Mouse (Mus musculus) G1E (cell line): ENCODE measurements around the gene Slc25a10. TPM values are rescaled to one million over a fixed set of nuclear protein-coding genes. Genes with fewer than 3 reads are reported as not detected.
"Not testable (repeated sequence)": the region's sequence is repeated elsewhere in the genome, so short reads cannot be mapped to it uniquely, and the experiment has no call there.

Experiments used
- ATAC-seq: 2 replicates; pipeline ENCODE4 v1.8.0; 2016; ENCODE audit warnings: mild to moderate bottlenecking; ENCODE audit not compliant: insufficient number of reproducible peaks, poor library complexity, low FRiP score, severe bottlenecking; ENCODE audit errors: extremely low read depth
- DNase-seq: peaks from one replicate; pipeline ENCODE4 v3.0.0; 2012; ENCODE audit warnings: low spot score
- H3K27me3 ChIP-seq: 2 replicates; pipeline ENCODE4 v1.6.1; 2012; ENCODE audit warnings: mild to moderate bottlenecking, low read length, inconsistent platforms; ENCODE audit not compliant: insufficient read depth
- H3K36me3 ChIP-seq: replicated peaks from 2 replicates; pipeline ENCODE3; 2012; ENCODE audit warnings: mild to moderate bottlenecking, inconsistent platforms
- H3K4me1 ChIP-seq: 2 replicates; pipeline ENCODE4 v1.6.1; 2012; ENCODE audit warnings: low read depth, low read length, inconsistent platforms, mixed read lengths; ENCODE audit not compliant: insufficient read depth
- H3K4me3 ChIP-seq: 2 replicates; pipeline ENCODE4 v1.5.1; 2012; ENCODE audit warnings: low read depth, mild to moderate bottlenecking, inconsistent platforms, low read length, moderate library complexity, mixed read lengths
- H3K9me3 ChIP-seq: replicated peaks from 2 replicates; pipeline ENCODE4 v1.6.1; 2012; ENCODE audit warnings: inconsistent platforms
- CTCF ChIP-seq: IDR thresholded peaks from 2 replicates; pipeline ENCODE4 v1.5.1; 2012; ENCODE audit warnings: low read depth, low read length, inconsistent platforms, mixed read lengths
- GATA1 ChIP-seq: IDR thresholded peaks from 2 replicates; pipeline ENCODE4 v1.6.1; 2012; ENCODE audit warnings: borderline replicate concordance, low read length, inconsistent platforms, mixed read lengths
- GATA2 ChIP-seq: IDR thresholded peaks from 2 replicates; pipeline ENCODE4 v1.6.1; 2012; ENCODE audit warnings: low read depth, low read length, inconsistent platforms, borderline replicate concordance
- POLR2AphosphoS5 ChIP-seq: IDR thresholded peaks from 2 replicates; pipeline ENCODE4 v1.6.1; 2012; ENCODE audit warnings: low read depth, low read length, inconsistent platforms; ENCODE audit not compliant: insufficient replicate concordance
- TAL1 ChIP-seq: conservative IDR thresholded peaks from 2 replicates; pipeline ENCODE4 v1.6.1; 2012; ENCODE audit warnings: low read depth, low read length, inconsistent platforms, mixed read lengths
- polyA plus RNA-seq: library from polyadenylated mRNA; stranded (reverse); fragments of >175 nt; gene quantifications from 2 replicates; pipeline ENCODE4 v1.2.3, GENCODE M21; 2012
- total RNA-seq, 2 experiments: library from RNA; stranded (forward) in 1 of 2; stranded (reverse) in 1 of 2; fragments of 200-1000 nt in 1 of 2; fragments of >200 nt in 1 of 2; fragmentation: Nextera tagmentation in 1 of 2; gene quantifications; 2 replicates each; pipeline ENCODE4 v1.2.3; 2014 to 2017

Slc25a10 gene
- total and polyA plus RNA-seq, 3 experiments, result 18.7 to 38.7 (median 22.1) TPM

GRCm38 (mm10) chr11:120512790-120513453, 21.3 kb downstream of the Slc25a10 start:
- H3K4me1 ChIP-seq, result peaks cover 52% of the 10 kb centered on the region
- no peak for ATAC-seq

GRCm38 (mm10) chr11:120514262-120514661, 22.6 kb downstream of the Slc25a10 start:
- not testable (repeated sequence) for H3K27me3 ChIP-seq, H3K36me3 ChIP-seq, DNase-seq, ATAC-seq, H3K4me3 ChIP-seq, H3K9me3 ChIP-seq
- H3K4me1 ChIP-seq, result peaks cover 51% of the 10 kb centered on the region

More at GRCm38 (mm10) chr11:120512790-120513453, 21.3 kb downstream of the Slc25a10 start:
- no peak for DNase-seq
- Histone ChIP-seq H3K36me3 (no peaks in the 10 kb centered on the region), H3K27me3 (peaks cover 3% of the 10 kb centered on the region; the same call in 1 of the 2 replicates), H3K9me3 (no peaks in the 10 kb centered on the region; the same call in 1 of the 2 replicates), H3K4me3 (no peak overlapping the region)
- TF ChIP-seq GATA1 (no peak), POLR2AphosphoS5 (no peak), TAL1 (no peak), GATA2 (no peak), CTCF (no peak)

- no peaks in the 10 kb centered on the region; the same call in 1 of the 2 replicates for H3K9me3 ChIP-seq
- H3K4me1 ChIP-seq, result peaks cover 45% of the 10 kb centered on the region
Measured at GRCm38 (mm10) chr11:120515611-120516010, 24.0 kb downstream of the Slc25a10 start.

GRCm38 (mm10) chr11:120517147-120517546, 25.5 kb downstream of the Slc25a10 start:
- ATAC-seq, result no peak
- no peaks in the 10 kb centered on the region for H3K36me3 ChIP-seq
- TF ChIP-seq TAL1 (no peak), GATA2 (no peak), GATA1 (no peak), CTCF (no peak), POLR2AphosphoS5 (no peak)
- H3K4me1 ChIP-seq, result peaks cover 36% of the 10 kb centered on the region
- no peak for DNase-seq
- H3K4me3 ChIP-seq, result no peak overlapping the region
- H3K27me3 ChIP-seq, result peaks cover 25% of the 10 kb centered on the region
- H3K9me3 ChIP-seq, result no peaks in the 10 kb centered on the region; the same call in 1 of the 2 replicates

More at GRCm38 (mm10) chr11:120515611-120516010, 24.0 kb downstream of the Slc25a10 start:
- peaks cover 14% of the 10 kb centered on the region; the same call in 1 of the 2 replicates for H3K27me3 ChIP-seq
- peak; percentile 45; the same call in 1 of the 2 replicates for ATAC-seq
- DNase-seq, result peak; percentile 54
- no peak overlapping the region for H3K4me3 ChIP-seq
- TF ChIP-seq POLR2AphosphoS5 (no peak), CTCF (peak; percentile 85)
- no peaks in the 10 kb centered on the region for H3K36me3 ChIP-seq

- ATAC-seq, result no peak
- no peak overlapping the region for H3K4me3 ChIP-seq
- peaks cover 33% of the 10 kb centered on the region for H3K4me1 ChIP-seq
Measured at GRCm38 (mm10) chr11:120518027-120518426, 26.4 kb downstream of the Slc25a10 start.

GRCm38 (mm10) chr11:120518558-120518957, 26.9 kb downstream of the Slc25a10 start:
- no peak for DNase-seq
- TF ChIP-seq GATA1 (no peak), GATA2 (no peak), CTCF (no peak), POLR2AphosphoS5 (no peak), TAL1 (no peak)
- peaks cover 30% of the 10 kb centered on the region for H3K4me1 ChIP-seq
- H3K9me3 ChIP-seq, result no peaks in the 10 kb centered on the region; the same call in 1 of the 2 replicates
- H3K27me3 ChIP-seq, result peaks cover 36% of the 10 kb centered on the region
- ATAC-seq, result no peak
- H3K36me3 ChIP-seq, result no peaks in the 10 kb centered on the region
- H3K4me3 ChIP-seq, result no peak overlapping the region

More at GRCm38 (mm10) chr11:120518027-120518426, 26.4 kb downstream of the Slc25a10 start:
- Histone ChIP-seq H3K27me3 (peaks cover 31% of the 10 kb centered on the region), H3K36me3 (no peaks in the 10 kb centered on the region), H3K9me3 (no peaks in the 10 kb centered on the region; the same call in 1 of the 2 replicates)
- TF ChIP-seq CTCF (no peak), GATA2 (no peak), TAL1 (no peak), POLR2AphosphoS5 (no peak), GATA1 (no peak)
- no peak for DNase-seq

GRCm38 (mm10) chr11:120519738-120520137, 28.1 kb downstream of the Slc25a10 start:
- ATAC-seq (no peak), DNase-seq (no peak)
- H3K9me3 ChIP-seq, result no peaks in the 10 kb centered on the region; the same call in 1 of the 2 replicates
- H3K36me3 ChIP-seq, result no peaks in the 10 kb centered on the region
- peaks cover 26% of the 10 kb centered on the region for H3K4me1 ChIP-seq
- H3K27me3 ChIP-seq, result peaks cover 42% of the 10 kb centered on the region
- H3K4me3 ChIP-seq, result no peak overlapping the region
- TF ChIP-seq GATA2, result no peak
- TF ChIP-seq GATA1, result no peak
- no peak for TF ChIP-seq CTCF
- no peak for TF ChIP-seq POLR2AphosphoS5
- TF ChIP-seq TAL1, result no peak
